Mouse (Mus musculus) erythroblast, embryonic 14.5 days (primary cell): Measurements from ENCODE around the gene Gipc2. TPM values are rescaled to one million over a fixed set of nuclear protein-coding genes. Genes with fewer than 3 reads are reported as not detected.
A peak's percentile ranks its signal among the peaks of the same experiment; 100 is the strongest.

Experiments
- H3K27me3 ChIP-seq: 2 replicates; pipeline ENCODE4 v1.6.1; 2012; ENCODE audit warnings: inconsistent platforms; ENCODE audit not compliant: control insufficient read depth
- H3K36me3 ChIP-seq: 2 replicates; pipeline ENCODE4 v1.6.1; 2012; ENCODE audit warnings: mild to moderate bottlenecking, inconsistent platforms; ENCODE audit not compliant: control insufficient read depth
- H3K4me1 ChIP-seq: 2 replicates; pipeline ENCODE4 v1.6.1; 2012; ENCODE audit warnings: inconsistent platforms; ENCODE audit not compliant: control insufficient read depth
- H3K4me3 ChIP-seq: replicated peaks from 2 replicates; pipeline ENCODE3; 2012; ENCODE audit warnings: moderate library complexity, mild to moderate bottlenecking, inconsistent platforms
- H3K9me3 ChIP-seq: 2 replicates; pipeline ENCODE4 v1.6.1; 2012; ENCODE audit warnings: low read length, inconsistent platforms, mixed read lengths; ENCODE audit not compliant: control insufficient read depth
- GATA1 ChIP-seq: IDR thresholded peaks from 2 replicates; pipeline ENCODE4 v1.6.1; 2012; ENCODE audit warnings: low read length, inconsistent platforms, mixed read lengths
- TAL1 ChIP-seq: IDR thresholded peaks from 3 replicates; pipeline ENCODE4 v1.6.1; 2012; ENCODE audit warnings: low read length, inconsistent platforms, mixed read lengths
- polyA plus RNA-seq: library from polyadenylated mRNA; stranded (reverse); fragments of >175 nt; gene quantifications from 2 replicates; pipeline ENCODE4 v1.2.3, GENCODE M21; 2012

Gipc2 gene
- not detected in 2 replicates for polyA plus RNA-seq

DNA sequence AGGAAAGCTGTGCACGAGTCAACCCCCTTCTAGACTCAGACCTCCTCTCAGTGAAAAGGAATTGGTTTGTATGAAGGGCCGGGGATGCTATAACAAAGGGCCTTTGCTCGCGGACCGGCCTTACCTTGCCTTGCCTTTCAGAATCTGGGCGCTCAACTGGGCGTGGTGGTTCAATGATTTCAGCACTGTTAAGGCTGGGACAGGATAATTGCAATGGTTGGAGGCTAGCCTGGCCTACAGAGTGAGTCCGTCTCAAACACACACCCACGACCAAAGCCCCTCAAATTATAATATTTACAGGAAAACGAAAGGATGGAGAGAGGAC, at the start of gene Gipc2:
Gene Gipc2, minus strand, starts transcription at position 132 of the 325 bp plus-strand sequence.
- TF ChIP-seq TAL1, result no peak
- no peak for TF ChIP-seq GATA1
- no peaks in the 10 kb centered on the region for H3K36me3 ChIP-seq
- H3K9me3 ChIP-seq, result peaks cover 7% of the 10 kb centered on the region; the same call in 1 of the 2 replicates
- peak within 1 kb of the TSS; percentile 57 for H3K4me3 ChIP-seq
- H3K4me1 ChIP-seq, result peaks cover 20% of the 10 kb centered on the region
- H3K27me3 ChIP-seq, result peaks cover 61% of the 10 kb centered on the region

DNA sequence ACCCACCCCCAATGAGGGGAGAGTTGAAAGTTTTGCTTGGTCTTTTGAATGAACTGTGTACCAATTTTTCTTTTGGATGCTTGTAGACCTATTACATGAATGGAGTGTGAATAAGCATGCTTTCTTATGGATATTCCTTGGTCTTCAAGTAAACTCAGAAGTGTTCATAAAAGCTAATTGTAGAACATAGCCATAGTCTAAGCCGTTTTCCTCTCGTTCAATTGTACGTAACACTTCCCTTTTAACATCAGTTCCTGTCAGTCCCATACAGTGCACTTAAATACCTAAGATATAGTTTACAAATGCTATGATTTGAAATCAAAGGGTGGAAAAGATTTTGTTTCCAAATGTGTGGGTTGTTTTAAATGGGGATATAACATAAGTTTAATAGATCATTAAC, 47.4 kb upstream of the Gipc2 start:
- Histone ChIP-seq H3K27me3 (no peaks in the 10 kb centered on the region), H3K4me3 (peak overlapping the region; percentile 79), H3K9me3 (no peaks in the 10 kb centered on the region), H3K36me3 (peaks cover 70% of the 10 kb centered on the region), H3K4me1 (peaks cover 33% of the 10 kb centered on the region)
- TF ChIP-seq GATA1, result no peak
- no peak for TF ChIP-seq TAL1

DNA sequence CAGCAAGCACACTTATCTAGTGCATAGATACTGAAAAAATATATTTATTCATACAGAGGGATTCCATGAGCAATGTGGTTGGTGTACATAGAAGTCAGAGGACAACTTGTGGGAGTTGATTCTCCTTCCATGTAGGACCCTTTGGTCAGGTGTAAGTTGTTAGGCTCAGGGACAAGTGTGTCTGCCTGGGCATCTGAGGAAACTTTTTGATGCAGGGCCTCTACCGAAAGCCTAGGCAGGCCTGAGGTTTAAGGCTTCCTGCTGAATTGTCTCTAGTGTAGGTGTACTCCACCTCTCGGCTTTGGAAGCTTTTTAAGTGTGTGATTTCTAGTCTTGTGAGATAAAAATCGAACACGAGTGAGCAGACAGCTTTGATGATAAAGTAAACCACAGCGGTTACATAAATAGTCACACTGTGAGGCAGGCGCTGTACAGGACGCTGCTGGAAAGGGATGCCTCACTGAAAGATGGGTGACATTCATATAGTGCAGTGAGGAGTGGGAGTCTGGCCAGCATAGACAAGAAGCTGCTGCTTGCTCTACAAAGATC, 45.8 kb upstream of the Gipc2 start:
- H3K4me1 ChIP-seq, result peaks cover 46% of the 10 kb centered on the region
- no peaks in the 10 kb centered on the region for H3K27me3 ChIP-seq
- H3K36me3 ChIP-seq, result peaks cover 69% of the 10 kb centered on the region
- TF ChIP-seq TAL1, result no peak
- TF ChIP-seq GATA1, result no peak
- H3K4me3 ChIP-seq, result peak overlapping the region; percentile 79
- H3K9me3 ChIP-seq, result no peaks in the 10 kb centered on the region

DNA sequence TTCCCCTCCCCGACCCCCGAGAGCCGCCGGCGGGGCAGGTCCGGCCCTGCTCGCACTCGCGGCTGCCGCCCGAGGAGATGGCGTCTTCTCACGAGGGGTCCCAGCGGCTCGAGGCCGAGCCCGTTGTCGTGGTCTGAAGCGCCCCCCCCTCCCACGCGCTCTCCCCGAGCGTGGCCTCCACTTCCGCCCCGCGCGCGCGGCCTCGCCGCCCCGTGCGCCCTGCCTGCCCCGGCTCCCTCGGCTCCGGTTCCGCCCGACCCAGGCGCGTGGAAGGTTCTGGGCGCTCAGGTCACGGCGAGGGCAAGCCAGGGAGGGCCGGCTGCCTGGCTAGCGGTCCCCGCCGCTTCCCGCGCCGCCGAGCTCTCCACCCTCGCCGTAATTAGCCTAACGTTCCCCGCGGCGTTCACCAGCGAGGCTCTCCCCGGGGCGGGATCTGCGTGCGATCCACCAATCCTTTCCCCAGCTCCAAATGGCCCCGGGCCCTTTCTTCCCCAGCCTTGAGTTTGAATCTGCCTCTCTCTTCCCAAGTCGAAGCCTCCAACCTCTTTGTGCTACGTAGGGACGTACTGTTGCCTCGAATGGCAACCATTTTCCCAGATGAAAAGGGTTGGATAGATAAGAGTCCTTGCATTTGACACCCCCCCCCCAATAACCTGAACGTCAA, 44.8 kb upstream of the Gipc2 start:
- TF ChIP-seq TAL1, result no peak
- no peak for TF ChIP-seq GATA1
- peak overlapping the region; percentile 79 for H3K4me3 ChIP-seq
- peaks cover 67% of the 10 kb centered on the region for H3K36me3 ChIP-seq

DNA sequence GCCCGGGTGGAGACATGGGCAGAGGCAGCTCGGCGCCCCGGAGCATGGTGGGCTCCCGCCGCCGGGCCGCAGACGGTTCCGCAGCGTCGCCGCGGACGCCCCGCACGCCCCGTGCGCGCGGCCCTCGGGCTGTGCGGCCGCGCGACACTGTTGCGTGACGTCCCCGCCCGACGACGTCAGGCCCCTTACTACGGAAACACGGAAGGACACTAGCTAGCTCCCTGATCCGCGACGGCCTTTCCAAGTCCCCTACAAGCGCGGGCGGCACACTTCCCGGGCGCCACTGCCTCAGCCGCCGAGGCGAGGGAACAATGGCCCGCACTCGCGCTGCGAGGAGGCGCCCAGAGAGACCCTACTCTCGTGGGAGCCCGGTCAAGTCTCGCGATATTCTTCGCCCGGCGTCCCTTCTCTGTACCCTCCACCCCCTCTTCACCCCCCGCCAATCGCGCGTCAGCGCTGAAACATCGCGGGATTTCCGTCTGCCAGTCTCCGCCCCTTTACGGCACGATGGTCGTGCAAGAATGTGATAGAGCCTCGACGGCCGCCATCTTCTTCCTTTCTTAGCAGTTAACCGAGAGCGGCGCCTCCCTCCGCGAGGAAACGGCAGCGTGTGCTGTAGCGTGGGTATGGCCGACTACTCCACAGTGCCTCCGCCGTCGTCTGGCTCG, 44.1 kb upstream of the Gipc2 start, which contains the start of the genes Dnajb4 and Fubp1:
Gene Dnajb4, minus strand, starts transcription at position 336 of the 668 bp plus-strand sequence.
Gene Fubp1, plus strand, starts transcription at position 456 of the 668 bp plus-strand sequence.
- TF ChIP-seq GATA1 (no peak), TAL1 (no peak)
- H3K36me3 ChIP-seq, result peaks cover 59% of the 10 kb centered on the region
- peak within 1 kb of the TSS; percentile 79 for H3K4me3 ChIP-seq
- H3K27me3 ChIP-seq, result no peaks in the 10 kb centered on the region
- no peaks in the 10 kb centered on the region for H3K9me3 ChIP-seq
- H3K4me1 ChIP-seq, result peaks cover 46% of the 10 kb centered on the region

More for the DNA sequence above, 44.8 kb upstream of the Gipc2 start:
- Histone ChIP-seq H3K9me3 (no peaks in the 10 kb centered on the region), H3K4me1 (peaks cover 46% of the 10 kb centered on the region), H3K27me3 (no peaks in the 10 kb centered on the region)

DNA sequence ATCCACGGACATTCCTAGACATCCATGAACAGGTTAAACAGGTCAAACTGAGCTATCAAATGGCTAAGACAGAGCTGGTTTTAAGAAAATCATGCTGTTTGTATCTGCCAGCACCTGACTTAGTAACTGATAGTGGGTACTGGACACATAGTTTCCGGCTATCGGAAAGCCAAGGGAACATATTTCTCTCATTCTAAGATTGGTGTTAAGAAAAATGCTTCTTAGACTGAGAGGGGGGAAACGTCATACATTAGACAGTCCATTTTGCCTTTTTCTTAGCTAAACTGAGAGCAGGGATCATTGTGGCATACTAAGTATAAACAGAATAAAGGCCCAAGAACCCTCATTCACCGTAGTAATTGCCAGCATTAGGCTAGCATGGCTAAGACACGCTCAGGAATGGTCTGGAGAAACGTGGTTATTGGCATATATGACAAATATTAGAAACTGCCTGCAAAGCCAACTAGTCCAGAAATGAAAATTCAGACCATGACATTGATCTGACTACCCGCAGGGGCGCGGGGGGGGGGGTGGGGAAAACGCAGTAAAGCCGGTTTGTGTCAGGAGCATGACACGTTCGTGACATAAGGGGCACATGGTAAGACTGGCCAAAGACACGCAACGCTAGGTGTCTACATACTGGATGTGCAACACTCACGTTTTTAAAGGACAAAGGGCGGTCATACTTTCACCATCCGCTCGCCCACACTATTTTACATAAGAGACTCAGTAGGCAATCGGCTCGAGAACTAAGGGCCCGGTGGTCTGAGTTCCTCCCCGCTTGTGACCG, 43.3 kb upstream of the Gipc2 start:
- H3K9me3 ChIP-seq, result no peaks in the 10 kb centered on the region
- peaks cover 49% of the 10 kb centered on the region for H3K4me1 ChIP-seq
- peak overlapping the region; percentile 79 for H3K4me3 ChIP-seq
- peaks cover 57% of the 10 kb centered on the region for H3K36me3 ChIP-seq
- H3K27me3 ChIP-seq, result no peaks in the 10 kb centered on the region
- TF ChIP-seq TAL1 (no peak), GATA1 (no peak)

DNA sequence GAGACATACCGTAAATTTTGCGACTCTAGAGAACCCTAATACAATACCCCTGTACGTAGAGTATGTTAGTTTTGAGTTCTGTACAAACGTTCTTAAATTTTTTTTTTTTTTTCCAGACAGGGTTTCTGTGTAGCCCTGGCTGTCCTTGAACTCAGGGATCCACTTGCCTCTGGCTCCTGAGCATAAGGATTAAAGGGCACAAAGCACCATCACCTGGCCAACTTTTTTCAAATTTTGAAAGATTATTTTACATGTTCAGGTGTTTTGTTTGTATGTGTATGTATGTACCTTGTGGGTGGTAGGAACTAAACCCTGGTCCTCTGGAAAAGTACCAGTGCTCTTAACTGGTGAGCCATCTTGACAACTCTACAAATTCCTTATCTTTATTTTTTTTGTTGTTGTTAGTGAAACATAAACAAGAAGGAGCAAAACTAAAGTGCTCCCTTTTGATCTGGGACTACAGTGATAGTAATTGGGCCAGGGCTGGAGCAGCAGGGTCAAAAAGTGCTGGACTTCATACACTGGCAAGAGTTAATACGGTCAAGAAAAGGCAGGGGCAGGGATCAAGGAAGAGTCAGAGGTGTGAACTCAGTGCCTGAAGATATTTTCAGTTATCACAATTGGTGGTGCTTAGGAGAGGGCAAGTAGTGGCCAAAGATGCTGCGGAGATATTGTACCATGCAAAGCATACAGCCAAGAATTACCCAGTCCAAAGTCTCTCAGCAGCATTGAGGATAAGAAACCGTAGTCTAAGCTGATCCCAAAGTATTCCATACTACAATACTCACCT, 42.3 kb upstream of the Gipc2 start:
- Histone ChIP-seq H3K27me3 (no peaks in the 10 kb centered on the region), H3K36me3 (peaks cover 57% of the 10 kb centered on the region), H3K4me3 (peak overlapping the region; percentile 79), H3K4me1 (peaks cover 55% of the 10 kb centered on the region), H3K9me3 (no peaks in the 10 kb centered on the region)
- TF ChIP-seq TAL1 (no peak), GATA1 (no peak)

DNA sequence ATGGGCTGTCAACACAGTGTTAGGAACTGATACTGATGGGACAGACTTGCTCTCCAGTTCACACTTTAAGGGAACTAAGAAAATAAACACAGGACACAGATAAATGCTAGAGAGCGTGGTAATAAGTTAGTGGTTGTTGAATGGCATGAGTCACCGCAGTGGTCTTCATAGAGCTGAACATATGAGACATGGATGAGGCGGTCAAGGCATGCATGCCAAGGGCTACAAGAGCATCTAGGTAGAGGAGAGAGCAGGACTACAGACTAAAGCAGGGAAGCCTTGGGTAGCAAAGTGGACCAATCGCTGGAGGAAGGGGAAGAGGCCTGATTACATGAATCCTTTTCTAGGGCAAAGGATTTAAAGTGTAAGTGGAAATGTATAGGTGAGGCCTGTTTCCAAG, 41.1 kb upstream of the Gipc2 start:
- H3K9me3 ChIP-seq, result no peaks in the 10 kb centered on the region
- H3K27me3 ChIP-seq, result no peaks in the 10 kb centered on the region
- H3K4me3 ChIP-seq, result no peak overlapping the region
- peaks cover 43% of the 10 kb centered on the region for H3K4me1 ChIP-seq
- no peak for TF ChIP-seq GATA1
- peaks cover 55% of the 10 kb centered on the region for H3K36me3 ChIP-seq

DNA sequence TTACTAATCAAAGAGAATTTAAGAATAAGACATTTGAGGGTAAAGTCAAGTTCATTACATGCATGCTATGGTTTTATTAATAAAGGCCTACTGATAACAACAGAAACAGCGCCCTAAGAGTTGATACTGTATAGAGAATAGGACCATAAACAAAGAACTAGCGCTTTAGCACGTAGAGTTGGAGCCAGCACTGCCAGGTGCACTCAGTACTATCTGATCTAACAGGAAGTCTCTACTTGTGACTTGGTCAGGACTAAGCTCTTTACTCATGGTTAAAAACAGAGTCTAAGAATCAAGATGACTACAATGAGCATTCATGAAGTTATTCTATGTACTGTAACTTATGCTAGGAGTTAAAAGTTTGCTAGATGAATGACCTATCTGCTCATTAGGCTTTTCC, 38.5 kb upstream of the Gipc2 start:
- TF ChIP-seq GATA1 (no peak), TAL1 (no peak)
- no peaks in the 10 kb centered on the region for H3K9me3 ChIP-seq
- H3K36me3 ChIP-seq, result peaks cover 70% of the 10 kb centered on the region
- H3K4me1 ChIP-seq, result peaks cover 34% of the 10 kb centered on the region
- H3K27me3 ChIP-seq, result no peaks in the 10 kb centered on the region
- no peak overlapping the region for H3K4me3 ChIP-seq
